In genomic region chr5:124221736-124222040, GRCm38 (mm10) we compare ENCODE assay signal across 11 mouse cellular contexts. TPM values are rescaled to one million over a fixed set of nuclear protein-coding genes. Genes with fewer than 3 reads are reported as not detected.
DNase-seq lines count a peak whose midpoint lies in the region; ATAC-seq and TF ChIP-seq lines count a peak whose summit lies in the region.
"Had no signal": no experiment of that assay in that cellular context is flagged by ENCODE, and none has a peak within 500 bp of the region (broad histone marks: within the 10 kb centered on the region; RNA-seq: fewer than 3 reads in every experiment).

No protein-coding gene starts in this region.

- H3K4me1 ChIP-seq in heart, embryonic 11.5 days (ENCODE audit: control insufficient read depth, insufficient read depth, low read length), result peaks cover 65% of the 10 kb centered on the region
- H3K4me1 ChIP-seq in thymus, adult 2 months (replicated peaks; ENCODE audit: control insufficient read depth, insufficient read depth, low read length), result peaks cover 86% of the 10 kb centered on the region

- no peaks in the 10 kb centered on the region for H3K27me3 ChIP-seq in heart, embryonic 11.5 days (ENCODE audit: control insufficient read depth, insufficient read depth, low read length)
- H3K27me3 ChIP-seq in thymus, adult 2 months (ENCODE audit: control insufficient read depth, insufficient read depth, low read length), result no peaks in the 10 kb centered on the region
- H3K27me3 ChIP-seq: midbrain, embryonic 12.5 days; neural tube, embryonic 13.5 days had no signal

- no peak overlapping the region for H3K27ac ChIP-seq in heart, embryonic 11.5 days (ENCODE audit: low read depth, low read length)
- peak overlapping the region; percentile 98 for H3K27ac ChIP-seq in layer of hippocampus, adult 2 months
- H3K27ac ChIP-seq in thymus, adult 2 months (ENCODE audit: control insufficient read depth, insufficient read depth, low read length), result peak overlapping the region; percentile 7; the same call in 1 of the 2 replicates
- H3K27ac ChIP-seq: midbrain, embryonic 12.5 days; neural tube, embryonic 13.5 days had no signal

- no peak for TF ChIP-seq CTCF in layer of hippocampus, adult 2 months (conservative IDR thresholded peaks at IDR 0.05)
- no peak for TF ChIP-seq CTCF in thymus, adult 2 months (IDR thresholded peaks at IDR 0.05; ENCODE audit: borderline replicate concordance, control insufficient read depth, extremely low read depth, insufficient read depth, low read length, poor library complexity)

- intact Hi-C loops in heart, postnatal 10 days (cut with DNase I), result no loop called here

- no peak for DNase-seq in heart, postnatal 10 days
- no peak for DNase-seq in layer of hippocampus, adult 2 months (ENCODE audit: low spot score in 2 of 2)
- no peak for DNase-seq in layer of hippocampus, adult 9-10 months (ENCODE audit: low spot score)
- no peak for DNase-seq in thymus, adult 2 months
- no peak for DNase-seq in thymus, postnatal 14 days
- DNase-seq in kidney, adult 18-20 months, result no peak
- DNase-seq: embryo, embryonic 11 days had no signal

- no peaks in the 10 kb centered on the region for H3K9me3 ChIP-seq in heart, embryonic 11.5 days (replicated peaks; ENCODE audit: control insufficient read depth, low read length)
- H3K9me3 ChIP-seq: midbrain, embryonic 12.5 days; neural tube, embryonic 13.5 days had no signal

- no peak overlapping the region for H3K4me3 ChIP-seq in heart, embryonic 11.5 days (ENCODE audit: low read depth, low read length)
- H3K4me3 ChIP-seq in layer of hippocampus, adult 2 months, result no peak overlapping the region; the same call in 1 of the 2 replicates
- H3K4me3 ChIP-seq in thymus, adult 2 months (ENCODE audit: control insufficient read depth, insufficient read depth, low read length), result no peak overlapping the region
- H3K4me3 ChIP-seq: midbrain, embryonic 12.5 days; neural tube, embryonic 13.5 days had no signal

- H3K36me3 ChIP-seq in heart, embryonic 11.5 days (ENCODE audit: control insufficient read depth, insufficient read depth, low read length), result no peaks in the 10 kb centered on the region
- H3K36me3 ChIP-seq in thymus, adult 2 months (ENCODE audit: control insufficient read depth, insufficient read depth, low read length), result no peaks in the 10 kb centered on the region
- H3K36me3 ChIP-seq: midbrain, embryonic 12.5 days; neural tube, embryonic 13.5 days had no signal

- peak overlapping the region; percentile 4; the same call in 1 of the 2 replicates for H3K9ac ChIP-seq in heart, embryonic 11.5 days (ENCODE audit: low read depth, low read length)
- H3K9ac ChIP-seq: midbrain, embryonic 12.5 days; neural tube, embryonic 13.5 days had no signal

- no peak overlapping the region for H3K4me2 ChIP-seq in heart, embryonic 11.5 days
- H3K4me2 ChIP-seq: midbrain, embryonic 12.5 days; neural tube, embryonic 13.5 days had no signal

- no peak for TF ChIP-seq POLR2A in thymus, adult 2 months (IDR thresholded peaks at IDR 0.05; ENCODE audit: control insufficient read depth, extremely low read depth, insufficient read depth, low read length, poor library complexity)

- ATAC-seq in heart, embryonic 11.5 days (replicated peaks; ENCODE audit: insufficient number of reproducible peaks, low FRiP score, low TSS enrichment), result no peak
- ATAC-seq in activated CD4-positive, CD25-positive, alpha-beta regulatory T cell, adult 4 months, result no peak

- WGBS in heart, embryonic 11.5 days (ENCODE audit: insufficient replicate concordance), result 82% methylated on average over 7 of the region's 7 CpGs
- WGBS in thymus, adult 2 months, result 70% methylated on average over 7 of the region's 7 CpGs

RNA-seq across cellular contexts. Expression of gene Pitpnm2, which starts 27.9 kb away (rescaled TPM):
- 7.0 and 7.8 TPM in 2 replicates for polyA plus RNA-seq in heart, embryonic 11.5 days (2014; fragmentation: Nextera tagmentation; extraction: Ambion mirVana)
- total RNA-seq in heart, postnatal 10 days (2021), result 10 to 100 TPM; 54.2 to 58.3 TPM
- total RNA-seq in layer of hippocampus, adult 2 months (2021), result 100 to 1,000 TPM; 379 to 394 TPM
- polyA plus RNA-seq in thymus, adult 2 months (2012; rRNA removed), result 279 and 356 TPM in 2 replicates
- 10 to 100 TPM; 10.6 to 11.3 TPM for polyA plus RNA-seq in activated CD4-positive, CD25-positive, alpha-beta regulatory T cell, adult 4 months (2017; shearing (Covaris generic))

Comparison
In these comparisons a context has a peak if more than half of its experiments do, and no peak if none do; other contexts are left out.
1. RNA of gene Pitpnm2, which starts 27.9 kb away (polyA plus RNA-seq): 279 to 356 TPM in thymus, adult 2 months; 10.6 to 11.3 TPM in activated CD4-positive, CD25-positive, alpha-beta regulatory T cell, adult 4 months and 7.0 to 7.8 TPM in heart, embryonic 11.5 days; every median in the first group is over 10 times any median in the second.